Mouse (Mus musculus) liver, adult 10 weeks (tissue): Measurements from ENCODE around the gene Otp. TPM values are rescaled to one million over a fixed set of nuclear protein-coding genes. Genes with fewer than 3 reads are reported as not detected.

Source experiments
- polyA plus RNA-seq: library from polyadenylated mRNA; stranded (reverse); fragments of 350-450 nt; fragmentation: Illumina TruSeq; extraction: RNeasy Lipid Tissue Mini Kit (QIAGEN cat#74804); gene quantifications from one replicate; pipeline ENCODE4 v1.2.3, GENCODE M21; 2014; ENCODE audit warnings: low read depth, low replicate concordance

Otp gene
- not detected for polyA plus RNA-seq

DNA sequence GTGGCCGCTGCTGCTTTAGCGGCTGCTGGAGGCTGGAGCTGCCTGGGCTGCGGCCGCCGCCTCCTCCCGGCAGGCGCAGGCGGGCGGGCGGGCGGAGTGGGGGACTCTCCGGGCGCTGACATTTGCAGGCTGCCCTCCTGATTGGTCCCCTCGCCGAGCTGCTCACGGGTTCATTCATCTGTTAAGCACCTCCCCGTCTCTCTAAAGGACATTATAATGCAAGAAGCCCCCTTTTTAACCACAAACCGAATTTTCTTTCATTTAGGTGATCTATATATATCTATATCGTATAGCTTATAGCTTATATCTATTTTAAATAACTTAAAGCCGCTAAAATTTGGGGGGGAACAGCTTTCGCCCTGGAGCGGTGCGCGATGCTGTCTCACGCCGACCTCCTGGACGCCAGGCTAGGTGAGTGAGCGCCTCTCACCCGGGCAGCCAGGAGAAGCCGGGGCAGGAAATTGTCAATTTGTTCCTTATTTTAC, at the start of gene Otp:
Gene Otp (plus strand): TSS at position 207 of the 485 bp plus-strand sequence.

Other genes with a start within 250 kb of the Otp start
- 281 TPM for gene Tbca, start 86.7 kb upstream of the Otp start, polyA plus RNA-seq
- 10.4 TPM for gene Wdr41, start 100.7 kb downstream of the Otp start, polyA plus RNA-seq